13 mouse cellular contexts compared by ENCODE assay signal in genomic region chr7:51790690-51791560, GRCm38 (mm10).
DNase-seq lines count a peak whose midpoint lies in the region; ATAC-seq and TF ChIP-seq lines count a peak whose summit lies in the region.
"Had no signal": no experiment of that assay in that cellular context is flagged by ENCODE, and none has a peak within 500 bp of the region (broad histone marks: within the 10 kb centered on the region; RNA-seq: fewer than 3 reads in every experiment).

No protein-coding gene starts in this region.

- no peak for TF ChIP-seq CTCF in brain, embryonic 14.5 days (IDR thresholded peaks at IDR 0.05; ENCODE audit: borderline replicate concordance, extremely low read depth, insufficient read depth, insufficient read length)

- DNase-seq in cerebellum, postnatal 10 days, result peak; percentile 74 to 81
- no peak for DNase-seq in cerebellum, adult 9-11 months
- peak; percentile 92 for DNase-seq in brain, embryonic 14.5 days (ENCODE audit: low read depth)
- no peak for DNase-seq in right cerebral cortex, postnatal 25 days
- DNase-seq in B cell, adult 2 months, result no peak
- DNase-seq in kidney, adult 11 months, result no peak
- DNase-seq: heart, postnatal 36 days; layer of hippocampus, adult 9-11 months; lung, adult 2 months had no signal

- H3K4me1 ChIP-seq in hindbrain, embryonic 12.5 days, result peaks cover 6% of the 10 kb centered on the region; the same call in 1 of the 2 replicates
- H3K4me1 ChIP-seq in midbrain, embryonic 15.5 days, result peaks cover 12% of the 10 kb centered on the region

- no peaks in the 10 kb centered on the region for H3K36me3 ChIP-seq in hindbrain, embryonic 12.5 days
- H3K36me3 ChIP-seq in midbrain, embryonic 15.5 days (replicated peaks), result no peaks in the 10 kb centered on the region
- H3K36me3 ChIP-seq: limb, embryonic 12.5 days had no signal

- no peak overlapping the region for H3K9ac ChIP-seq in hindbrain, embryonic 12.5 days
- H3K9ac ChIP-seq in midbrain, embryonic 15.5 days, result peak overlapping the region; percentile 29; the same call in 1 of the 2 replicates
- H3K9ac ChIP-seq: limb, embryonic 12.5 days had no signal

- H3K27ac ChIP-seq in hindbrain, embryonic 12.5 days, result peak overlapping the region; percentile 71
- peak overlapping the region; percentile 75 for H3K27ac ChIP-seq in midbrain, embryonic 15.5 days
- H3K27ac ChIP-seq: limb, embryonic 12.5 days had no signal

- TF ChIP-seq POLR2A in brain, embryonic 14.5 days (IDR thresholded peaks at IDR 0.05; ENCODE audit: borderline replicate concordance, extremely low read depth, insufficient read depth, insufficient read length, poor library complexity, severe bottlenecking), result no peak

- 57% methylated on average over 17 of the region's 17 CpGs for WGBS in hindbrain, embryonic 12.5 days
- WGBS in midbrain, embryonic 15.5 days, result 24% methylated on average over 17 of the region's 17 CpGs

- no peaks in the 10 kb centered on the region for H3K27me3 ChIP-seq in hindbrain, embryonic 12.5 days
- H3K27me3 ChIP-seq in midbrain, embryonic 15.5 days (replicated peaks), result no peaks in the 10 kb centered on the region
- H3K27me3 ChIP-seq: limb, embryonic 12.5 days had no signal

- no peak overlapping the region for H3K4me3 ChIP-seq in hindbrain, embryonic 12.5 days
- H3K4me3 ChIP-seq in midbrain, embryonic 15.5 days, result peak overlapping the region; percentile 7; the same call in 1 of the 2 replicates
- H3K4me3 ChIP-seq: limb, embryonic 12.5 days had no signal

- no peaks in the 10 kb centered on the region for H3K9me3 ChIP-seq in hindbrain, embryonic 12.5 days (replicated peaks)
- no peaks in the 10 kb centered on the region for H3K9me3 ChIP-seq in midbrain, embryonic 15.5 days
- H3K9me3 ChIP-seq: limb, embryonic 12.5 days had no signal

- peak; percentile 88 for ATAC-seq in hindbrain, embryonic 12.5 days (ENCODE audit: low FRiP score)
- ATAC-seq in midbrain, embryonic 15.5 days (replicated peaks), result peak; percentile 83
- ATAC-seq: activated CD4-positive, CD25-positive, alpha-beta regulatory T cell, adult 4 months had no signal

- no peak overlapping the region; the same call in 1 of the 2 replicates for H3K4me2 ChIP-seq in hindbrain, embryonic 12.5 days (replicated peaks)
- peak overlapping the region; percentile 31 for H3K4me2 ChIP-seq in midbrain, embryonic 15.5 days
- H3K4me2 ChIP-seq: limb, embryonic 12.5 days had no signal

Comparison
In these comparisons a context has a peak if more than half of its experiments do, and no peak if none do; other contexts are left out.
1. DNase-seq: peak in cerebellum, postnatal 10 days (2 of 2) and brain, embryonic 14.5 days (single experiment); none in cerebellum, adult 9-11 months (single experiment), right cerebral cortex, postnatal 25 days (single experiment), B cell, adult 2 months (0 of 2) and kidney, adult 11 months (single experiment).